Mouse (Mus musculus) ovary, adult 18-20 months (tissue): ENCODE data around the gene Agbl4.
A peak's percentile ranks its signal among the peaks of the same experiment; 100 is the strongest.

ENCODE experiments used
- DNase-seq: peaks from one replicate; pipeline ENCODE4 v3.0.0; 2022; ENCODE audit warnings: low spot score, mixed read lengths

Gene Agbl4

DNA sequence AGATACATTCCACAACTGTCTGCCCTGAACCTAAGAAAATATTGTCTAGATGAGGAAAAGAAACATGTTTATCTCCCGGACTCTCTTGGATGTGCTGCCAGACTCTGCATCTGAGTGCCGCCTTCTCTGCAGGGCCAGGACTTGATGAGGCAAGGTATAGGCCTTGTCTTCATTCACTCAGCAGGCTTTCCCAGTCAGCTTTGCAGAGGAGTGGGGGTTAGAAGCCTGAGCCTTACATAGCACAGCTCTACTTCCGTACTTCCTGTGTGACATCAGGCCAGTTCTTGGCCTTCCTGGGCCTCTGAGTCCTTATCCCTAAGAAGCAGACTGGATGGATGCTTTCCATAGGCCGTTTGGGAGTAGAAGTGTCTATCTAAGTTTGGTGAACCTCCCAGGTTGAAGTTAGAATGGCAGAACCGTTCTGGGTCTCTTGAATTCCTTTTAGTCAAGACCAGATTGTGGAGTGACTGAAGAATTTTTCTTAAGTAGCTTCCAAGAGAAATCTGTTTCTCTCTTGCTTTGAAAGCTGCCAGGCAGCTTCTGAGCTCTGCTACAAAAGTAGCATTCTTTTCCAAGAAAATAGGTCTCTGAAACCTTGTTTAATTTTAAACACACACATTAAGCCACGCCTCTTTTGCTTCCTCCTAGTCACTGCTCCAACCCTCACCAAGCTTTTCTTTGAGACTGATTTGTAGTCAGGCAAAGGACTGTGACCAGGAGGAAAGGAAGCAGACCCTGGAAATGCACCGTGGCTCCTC lies 1052.2 kb downstream of the Agbl4 start:
- no peak for DNase-seq

DNA sequence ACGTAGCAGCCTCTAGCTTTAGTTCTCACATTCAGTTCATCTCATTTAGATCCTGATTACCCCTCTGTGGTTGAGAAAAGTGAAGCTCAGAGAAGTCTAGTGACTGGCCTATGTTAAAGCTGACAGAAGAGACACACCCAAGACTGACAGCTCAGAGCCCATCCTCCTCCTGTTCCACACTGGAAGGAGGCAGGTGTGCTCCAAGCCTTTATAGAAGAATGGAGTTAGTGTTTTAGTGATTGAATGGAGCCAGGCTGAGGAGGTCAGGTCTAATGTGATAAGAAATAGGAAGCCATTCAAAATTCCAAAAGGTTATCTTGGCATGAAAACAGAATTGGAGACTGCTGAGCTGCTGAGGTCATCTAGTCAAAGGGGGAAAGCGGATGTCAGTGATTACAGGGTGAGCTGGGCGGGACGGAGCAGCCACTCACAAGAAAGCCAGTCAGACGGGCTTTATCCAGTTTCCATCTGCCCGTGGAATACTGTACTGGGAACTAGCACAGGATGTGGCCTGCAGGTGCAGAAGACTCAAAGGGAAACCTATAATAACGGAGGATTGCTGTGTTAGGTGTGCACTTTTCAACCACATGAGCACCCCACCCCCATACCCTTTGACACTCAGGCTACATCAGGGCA lies 1053.9 kb downstream of the Agbl4 start:
- DNase-seq, result no peak

DNA sequence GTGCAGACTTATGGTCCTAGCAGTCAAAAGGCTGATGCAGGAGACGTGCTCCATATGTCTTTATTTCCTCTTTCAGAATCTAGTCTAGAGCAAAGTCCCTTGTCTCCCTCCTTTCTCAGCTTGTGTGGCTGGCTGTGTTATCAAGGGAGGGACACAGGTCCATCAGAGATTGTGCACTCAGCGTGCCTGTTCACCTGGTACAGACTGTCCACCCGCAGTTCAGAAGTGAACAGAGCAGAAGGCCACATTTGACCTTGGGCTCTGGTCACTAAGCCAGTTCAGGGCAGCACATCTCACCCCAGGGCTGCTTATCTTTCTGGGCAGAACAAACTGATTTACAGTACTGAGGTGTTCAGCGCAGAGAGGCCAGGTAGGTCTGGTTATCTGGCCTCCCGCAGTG lies 1054.7 kb downstream of the Agbl4 start:
- DNase-seq, result no peak

- DNase-seq, result no peak
Measured at GRCm38 (mm10) chr4:111453275-111453674, 1055.8 kb downstream of the Agbl4 start.

GRCm38 (mm10) chr4:111455621-111456020 lies 1058.2 kb downstream of the Agbl4 start:
- DNase-seq, result no peak

DNA sequence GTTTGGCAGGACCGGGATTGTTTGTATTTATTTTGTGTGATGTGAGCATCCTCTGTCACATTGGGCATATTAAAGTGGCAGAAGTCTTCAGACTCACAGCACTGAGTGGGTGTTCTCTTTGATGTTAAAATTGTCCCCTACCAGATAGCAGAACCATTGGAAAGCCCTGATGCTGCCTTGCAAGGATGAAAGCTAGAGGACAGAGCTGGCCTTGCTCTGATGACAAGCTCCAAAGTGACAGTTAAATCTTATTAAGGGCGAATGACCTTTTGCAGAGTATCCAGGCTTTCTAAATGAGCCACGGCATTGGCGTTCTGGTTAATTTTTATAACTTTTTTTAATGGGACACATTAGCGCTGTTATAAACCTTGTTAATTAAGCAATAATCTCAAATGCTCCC lies 1060.1 kb downstream of the Agbl4 start:
- DNase-seq, result no peak

DNA sequence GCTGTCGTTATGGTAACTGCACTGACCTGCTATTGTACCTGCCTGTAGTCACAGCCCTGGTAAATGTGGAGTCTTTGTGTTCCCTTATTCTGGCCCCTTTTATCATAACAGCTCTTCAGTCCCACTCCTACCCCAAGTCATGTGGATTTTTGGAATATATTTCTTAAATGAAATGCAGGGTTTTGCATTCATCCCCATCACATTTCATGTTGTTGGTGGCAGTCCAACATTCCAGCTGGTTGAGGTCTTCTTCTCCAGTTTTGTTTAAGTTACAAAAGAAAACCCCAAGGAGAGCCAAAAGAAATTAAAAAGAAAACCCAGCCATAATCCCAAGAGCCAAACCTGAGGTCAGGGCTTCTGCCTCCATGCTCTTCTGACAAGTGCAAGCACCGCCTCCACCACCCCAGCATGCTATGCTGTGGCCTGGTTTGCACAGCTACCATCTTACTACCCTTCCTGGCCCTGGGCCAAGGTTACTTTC lies 1069.9 kb downstream of the Agbl4 start:
- DNase-seq, result no peak

DNA sequence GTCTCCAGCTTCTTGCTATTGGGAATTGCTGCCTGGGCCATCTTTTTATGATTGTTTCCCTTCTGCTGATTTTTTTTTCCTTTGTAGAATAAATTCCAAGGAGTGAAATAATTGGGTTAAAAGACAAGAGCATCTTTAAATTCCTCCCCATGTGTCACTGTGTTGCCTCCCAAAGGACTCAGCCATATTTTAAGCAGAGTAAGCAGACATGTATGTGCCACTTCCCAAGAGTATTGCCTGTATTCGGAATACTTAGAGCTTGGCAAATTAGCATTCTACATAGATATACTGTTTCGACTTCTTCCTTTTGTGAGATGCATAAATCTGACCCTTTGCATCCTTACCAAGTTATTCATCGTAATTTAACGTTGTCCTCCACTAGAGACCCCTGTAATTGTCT lies 1070.3 kb downstream of the Agbl4 start:
- no peak for DNase-seq

DNA sequence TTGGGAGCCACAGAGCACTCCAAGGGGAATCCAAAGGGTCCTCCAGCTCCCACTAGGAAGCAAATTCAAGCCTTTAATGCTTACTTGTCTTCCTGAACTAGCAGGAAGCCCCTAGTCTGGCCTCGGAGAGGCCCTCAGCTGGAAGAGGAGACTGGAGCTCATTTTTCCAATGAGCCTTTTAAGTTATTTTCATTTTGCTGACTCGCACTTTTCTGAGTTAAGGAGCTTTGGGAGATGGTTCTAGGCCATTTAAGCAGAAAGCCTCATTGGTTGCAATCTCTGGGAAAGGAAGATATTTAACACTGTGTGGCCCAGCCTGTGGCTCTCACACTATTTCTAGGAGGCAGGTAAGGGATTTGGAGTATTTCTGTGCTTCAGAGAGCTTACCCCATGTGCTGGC lies 1072.4 kb downstream of the Agbl4 start:
- no peak for DNase-seq

GRCm38 (mm10) chr4:111471726-111472125 lies 1074.3 kb downstream of the Agbl4 start:
- no peak for DNase-seq

DNA sequence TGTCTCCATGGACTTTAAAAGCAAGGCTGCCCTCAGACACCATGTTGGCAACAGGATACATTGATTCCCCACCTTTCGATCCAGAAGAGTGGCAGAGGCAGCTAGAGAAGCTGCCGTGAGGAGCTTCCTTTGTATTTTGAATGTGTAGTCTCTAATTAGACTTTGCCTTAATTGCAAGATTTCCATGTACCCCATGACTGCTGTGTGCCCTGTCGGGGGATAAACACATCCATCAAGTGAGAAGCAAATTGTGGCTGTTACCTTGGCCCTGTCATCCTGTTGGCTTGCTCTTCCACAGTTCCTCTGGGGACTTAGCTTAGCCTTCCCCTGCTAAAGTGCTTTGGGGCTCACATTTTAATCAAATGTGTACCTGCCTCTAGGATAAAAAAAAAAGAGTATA lies 1075.0 kb downstream of the Agbl4 start:
- DNase-seq, result no peak

DNA sequence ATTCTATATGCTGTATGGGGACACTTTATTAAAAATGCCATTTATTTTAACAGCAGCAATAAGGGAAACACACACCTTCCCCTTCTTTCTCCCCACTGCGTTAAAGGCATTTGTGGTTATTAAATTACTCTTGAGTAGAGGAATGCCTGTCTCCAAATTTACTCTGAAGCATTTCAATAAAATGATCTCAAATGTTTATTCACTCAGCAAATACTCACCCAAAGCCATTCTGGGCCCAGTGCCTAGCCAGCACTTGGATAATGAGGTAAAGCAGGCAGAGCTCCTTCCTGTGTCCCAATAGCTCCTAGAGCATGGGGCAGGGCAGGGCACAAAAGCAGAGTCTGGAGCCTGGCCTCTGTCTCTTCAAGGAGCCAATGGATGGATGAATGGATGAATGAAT lies 1075.6 kb downstream of the Agbl4 start:
- no peak for DNase-seq

DNA sequence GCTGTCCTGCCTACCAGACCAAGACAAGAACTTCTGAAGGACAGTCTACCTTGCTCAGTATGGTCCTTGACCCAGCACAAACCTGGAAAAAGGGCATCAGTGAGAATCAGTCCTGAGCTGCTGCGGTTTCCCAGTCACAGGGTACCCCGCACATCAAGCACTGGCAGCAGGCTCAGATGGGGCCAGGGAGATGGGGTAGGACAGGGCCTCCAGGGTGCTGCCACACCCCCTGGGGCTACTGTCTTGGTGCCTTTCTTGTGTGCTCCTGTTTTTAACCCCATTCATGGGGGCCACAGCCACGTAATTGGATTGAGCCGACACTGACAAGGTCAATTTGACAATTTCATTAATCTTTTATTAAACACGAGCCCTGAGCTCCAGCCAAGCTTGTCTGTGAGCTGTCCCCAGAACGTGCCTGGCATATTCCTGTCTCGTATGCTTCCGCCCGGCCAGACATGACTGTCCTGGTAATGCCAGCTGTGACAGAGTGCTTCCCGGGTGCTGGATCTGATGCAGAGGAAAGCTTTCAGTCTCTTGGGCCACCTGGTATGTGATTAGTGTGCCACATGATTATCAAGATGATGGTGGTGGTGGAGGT lies 1078.0 kb downstream of the Agbl4 start:
- DNase-seq, result no peak

DNA sequence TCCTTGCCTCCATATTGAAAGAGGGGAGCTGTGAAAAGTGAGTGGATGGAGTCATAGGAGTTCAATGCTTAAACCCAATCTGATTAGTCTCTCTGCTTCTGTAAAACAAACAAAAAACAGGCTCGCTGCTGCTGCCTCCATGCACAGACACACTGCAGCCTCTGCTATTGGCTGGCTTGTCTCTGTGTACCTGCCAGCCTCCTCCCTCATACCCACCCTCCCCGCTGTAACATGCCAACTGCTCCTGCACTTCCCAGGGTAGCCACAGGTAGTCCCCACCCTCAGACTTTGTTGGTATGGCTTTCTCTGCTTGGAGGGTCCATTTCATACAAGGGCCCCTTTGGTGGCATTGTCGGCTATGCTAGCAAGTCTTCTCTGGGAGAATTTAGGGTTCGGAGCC lies 1080.0 kb downstream of the Agbl4 start:
- no peak for DNase-seq

- DNase-seq, result no peak
Measured at GRCm38 (mm10) chr4:111483499-111483898, 1086.0 kb downstream of the Agbl4 start.

GRCm38 (mm10) chr4:111485189-111485588 lies 1087.7 kb downstream of the Agbl4 start:
- no peak for DNase-seq

GRCm38 (mm10) chr4:111486187-111486586 lies 1088.7 kb downstream of the Agbl4 start:
- no peak for DNase-seq

- DNase-seq, result no peak
Measured at GRCm38 (mm10) chr4:111487233-111487843, 1089.9 kb downstream of the Agbl4 start.

DNA sequence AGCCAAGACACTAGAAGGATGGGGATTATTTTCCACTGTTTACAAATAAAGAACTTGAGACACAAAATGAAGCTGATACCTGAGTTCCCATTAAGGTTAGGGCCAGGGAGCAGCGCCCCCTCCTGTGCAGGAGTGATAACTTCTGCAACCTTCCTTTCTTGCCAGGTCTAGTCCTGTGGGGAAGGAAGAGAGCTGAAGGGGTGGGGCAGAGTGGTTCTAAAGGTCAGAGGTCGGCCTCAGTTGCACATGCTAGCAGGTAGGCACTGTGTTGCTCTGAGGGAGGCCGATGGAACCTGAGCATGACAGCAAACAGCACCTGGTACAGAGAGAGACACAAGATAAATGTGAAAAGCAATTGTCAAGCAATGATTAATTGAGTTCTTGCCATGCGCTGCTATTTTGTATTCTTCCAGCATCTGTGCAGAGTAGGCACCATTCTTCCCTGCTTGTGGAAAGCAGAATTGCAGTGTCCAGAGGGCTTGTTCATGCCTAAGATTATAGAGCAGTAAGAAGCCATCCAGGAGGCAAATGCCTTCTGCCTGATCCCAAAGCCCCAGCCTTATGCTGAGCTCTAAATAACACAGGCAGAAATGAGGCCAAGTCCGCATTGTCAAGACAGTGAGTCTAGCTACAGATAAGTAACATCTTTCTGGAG lies 1096.4 kb downstream of the Agbl4 start:
- no peak for DNase-seq

DNA sequence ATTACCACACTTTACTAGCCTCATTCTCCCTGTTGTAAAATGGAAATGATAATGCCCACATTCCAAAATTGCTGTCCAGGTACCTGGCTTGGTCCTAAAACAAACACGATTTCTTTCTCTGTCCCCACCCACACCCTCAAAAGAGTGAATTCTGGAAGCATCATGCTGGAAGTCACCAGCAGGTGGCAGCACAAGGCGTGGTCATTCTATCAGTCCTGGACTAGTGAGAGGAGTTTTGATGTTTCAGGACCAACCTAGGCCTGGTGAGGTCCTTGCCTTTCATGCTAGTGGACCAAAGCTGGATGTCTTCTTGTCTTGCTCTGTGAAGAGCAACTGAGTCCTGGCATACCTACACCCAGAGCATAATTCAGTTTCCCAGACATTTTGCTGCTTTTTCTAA lies 1098.5 kb downstream of the Agbl4 start:
- peak; percentile 12 for DNase-seq

DNA sequence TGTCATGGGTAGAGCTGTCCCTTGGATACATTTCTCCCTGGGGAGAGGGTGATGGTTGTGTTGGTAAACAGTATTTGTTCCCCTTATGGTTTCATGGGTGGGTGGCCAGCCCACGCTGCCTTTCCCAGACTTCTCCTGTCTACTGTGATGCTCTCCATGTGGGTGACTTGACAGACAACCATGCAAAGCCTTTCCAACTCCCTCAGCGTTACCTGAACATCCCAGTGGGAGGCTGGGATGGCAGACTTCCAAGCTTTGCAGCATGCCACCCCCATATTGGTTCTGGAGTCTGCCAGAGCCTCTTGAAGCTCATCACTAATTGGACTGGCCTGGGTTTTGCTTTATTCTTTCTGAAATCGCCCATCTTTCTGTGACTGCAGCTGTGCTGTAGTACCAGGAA lies 1101.3 kb downstream of the Agbl4 start:
- DNase-seq, result no peak

GRCm38 (mm10) chr4:111501441-111501840 lies 1104.0 kb downstream of the Agbl4 start:
- no peak for DNase-seq
